Mouse (Mus musculus) spleen, embryonic (tissue): ENCODE results near the gene Pde10a.

ENCODE experiments used
- CTCF ChIA-PET: fragments of 350-600 bp; sonication (Branson Sonifier 250); formaldehyde crosslinking; loops from one replicate; lab custom pipeline; 2022; lab: Charles Lee

Gene Pde10a

DNA sequence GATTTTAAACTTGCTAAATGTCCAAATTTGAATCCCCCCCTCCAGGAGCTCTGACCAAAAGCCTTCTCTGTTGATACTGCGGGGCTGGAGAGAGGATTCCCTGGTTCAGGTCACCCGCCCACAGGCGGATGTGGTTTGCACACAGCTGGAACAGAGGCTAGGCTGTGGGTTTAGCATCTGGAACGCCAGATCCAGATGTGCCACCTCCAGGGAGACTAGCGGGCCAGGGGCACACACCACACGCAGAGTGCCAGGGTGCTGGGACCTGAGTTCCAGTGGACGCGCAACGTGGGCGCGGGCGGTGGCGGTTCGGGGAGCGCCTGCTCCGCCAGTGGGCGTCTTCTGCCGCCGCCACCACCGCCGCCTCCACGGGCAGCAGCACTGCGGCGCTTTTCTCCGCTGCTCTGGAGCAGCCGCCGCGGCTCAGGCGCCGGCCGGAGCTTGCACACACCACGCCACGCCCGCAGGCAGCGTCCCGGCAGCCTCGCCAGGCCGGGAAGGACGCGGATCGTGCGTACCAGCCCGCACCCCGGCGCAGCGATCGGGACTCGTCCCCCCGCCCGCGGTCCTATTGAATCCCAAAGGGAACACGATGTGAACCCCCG lies 275.4 kb downstream of the Pde10a start:
- CTCF ChIA-PET = no interaction called here

DNA sequence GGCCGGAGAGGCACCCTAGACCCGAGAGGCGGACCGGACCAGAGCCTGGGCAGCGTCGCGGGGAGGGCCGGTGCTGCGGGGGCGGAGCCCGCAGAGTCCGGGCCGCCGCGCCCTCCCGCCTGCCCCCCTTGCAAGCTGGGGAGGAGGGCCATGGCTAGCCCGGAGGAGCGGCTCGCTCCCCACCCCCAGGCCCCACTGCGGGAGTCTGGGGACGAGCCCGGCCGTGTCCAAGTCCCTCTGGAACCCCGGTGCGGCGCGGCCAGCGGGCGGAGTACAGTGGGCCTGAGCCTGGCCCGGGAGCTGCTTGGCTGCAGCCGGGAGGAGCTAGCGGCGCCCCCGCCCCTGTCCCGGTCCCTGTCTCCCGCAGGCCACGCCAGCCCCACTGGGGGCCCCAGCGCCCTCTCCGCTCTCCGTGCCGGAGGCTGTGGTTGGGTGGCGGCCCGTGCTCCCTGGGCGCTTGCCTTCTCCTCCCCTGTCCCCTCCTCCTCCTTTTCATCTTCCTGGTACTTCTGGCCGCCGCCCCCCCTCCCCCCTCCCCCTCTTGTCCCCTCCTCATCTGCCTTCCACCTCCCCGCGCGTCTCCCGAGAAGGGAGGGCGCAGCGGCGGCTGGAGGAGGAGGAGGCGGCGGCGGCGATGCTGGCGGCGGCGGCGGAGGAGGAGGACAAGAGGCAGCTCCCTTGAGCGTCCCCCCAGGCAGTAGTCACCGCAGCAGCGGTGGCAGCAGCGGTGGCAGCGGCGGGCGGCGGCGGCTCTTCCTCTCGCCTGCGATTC lies 276.1 kb downstream of the Pde10a start:
- CTCF ChIA-PET = no interaction called here

DNA sequence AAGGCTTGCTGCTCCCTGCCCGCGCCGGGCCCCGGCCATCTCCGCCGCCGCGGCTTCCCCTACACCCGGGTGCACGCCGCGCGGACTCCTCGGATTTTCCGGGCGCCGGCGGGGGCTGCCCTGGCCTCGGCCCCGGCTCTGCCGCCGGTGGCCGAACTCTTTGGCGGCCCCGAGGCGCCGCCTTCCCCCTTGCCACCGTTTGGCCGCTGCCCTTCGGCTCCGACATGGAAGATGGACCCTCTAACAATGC lies 276.6 kb downstream of the Pde10a start:
- CTCF ChIA-PET = no interaction called here

DNA sequence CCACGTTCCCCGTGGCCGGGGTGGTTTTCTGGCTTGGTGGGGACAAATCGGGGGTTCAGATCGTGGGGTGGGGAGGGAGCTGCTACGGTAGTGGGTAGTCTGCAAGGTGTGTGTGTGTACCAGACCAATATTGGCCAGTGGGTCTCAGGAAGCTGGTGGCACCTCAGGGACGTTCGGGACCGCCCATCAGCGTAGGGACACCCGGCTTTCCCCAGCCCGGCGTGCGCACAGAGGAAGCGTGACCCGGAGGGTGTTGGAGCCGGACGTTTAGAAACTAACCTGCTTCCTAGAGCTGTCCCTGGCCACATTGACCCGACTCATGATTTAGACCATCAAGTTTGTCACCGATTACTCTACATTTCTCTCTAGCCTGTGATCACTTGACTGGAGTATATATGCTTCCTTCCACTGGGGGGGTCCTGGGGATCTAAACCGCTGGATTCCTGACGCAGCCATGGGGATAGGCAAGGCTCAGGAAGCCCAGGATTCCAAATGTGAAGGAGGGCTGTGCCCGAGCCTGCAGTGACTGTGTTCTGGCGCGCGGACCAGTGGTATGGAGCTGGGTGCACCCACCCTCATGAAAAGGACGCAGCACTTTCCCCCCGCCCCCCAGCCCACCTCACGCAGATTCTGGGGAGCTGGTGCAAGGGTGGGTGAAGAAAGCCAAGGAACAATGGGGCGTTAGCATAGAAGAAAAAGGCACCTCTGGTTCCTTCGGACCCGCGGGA lies 277.2 kb downstream of the Pde10a start:
- CTCF ChIA-PET = no interaction called here

DNA sequence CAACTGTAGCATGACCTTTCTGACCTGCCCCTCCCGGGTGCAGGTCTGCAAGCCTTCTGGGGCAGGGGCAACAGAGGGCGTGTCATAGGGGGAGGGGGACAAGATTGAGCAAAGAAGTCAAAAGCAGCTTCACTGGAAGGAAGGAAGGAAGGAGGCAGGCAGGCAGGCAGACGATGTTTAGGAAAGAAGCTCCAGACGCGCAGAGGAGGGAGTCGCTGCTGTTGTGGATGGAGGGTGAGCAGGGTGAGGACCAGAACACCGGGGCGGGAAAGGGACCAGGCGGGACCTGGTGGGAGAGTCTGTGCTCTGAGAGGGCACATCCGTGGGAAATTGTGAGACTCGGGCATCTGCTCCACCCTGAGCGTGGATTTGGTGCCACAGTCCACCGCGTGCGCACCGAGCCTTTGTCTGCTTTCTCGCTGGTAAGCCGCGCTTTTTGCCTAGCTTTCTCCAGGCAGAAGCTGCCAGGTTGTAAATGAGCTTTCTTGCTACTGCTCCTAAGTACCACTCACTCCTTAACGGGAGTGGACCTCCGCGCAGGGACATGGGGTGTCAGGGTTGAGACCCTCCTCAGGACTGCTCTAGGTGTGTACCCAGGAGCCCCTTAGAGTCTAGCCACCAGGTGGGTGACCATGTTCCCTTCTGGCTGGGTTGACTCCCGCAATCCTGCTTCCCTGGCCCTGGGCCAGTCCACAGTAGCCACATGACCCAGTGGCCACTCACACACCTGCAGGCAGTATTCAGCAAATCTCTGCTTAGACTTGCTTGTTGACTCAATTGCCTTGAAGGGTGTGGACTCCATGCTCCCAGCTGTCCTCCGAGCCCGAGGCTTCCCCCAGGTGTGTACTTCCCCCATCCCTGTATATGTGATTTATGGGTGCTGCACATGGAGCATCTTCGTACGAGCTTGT lies 278.0 kb downstream of the Pde10a start:
- CTCF ChIA-PET = no interaction called here

DNA sequence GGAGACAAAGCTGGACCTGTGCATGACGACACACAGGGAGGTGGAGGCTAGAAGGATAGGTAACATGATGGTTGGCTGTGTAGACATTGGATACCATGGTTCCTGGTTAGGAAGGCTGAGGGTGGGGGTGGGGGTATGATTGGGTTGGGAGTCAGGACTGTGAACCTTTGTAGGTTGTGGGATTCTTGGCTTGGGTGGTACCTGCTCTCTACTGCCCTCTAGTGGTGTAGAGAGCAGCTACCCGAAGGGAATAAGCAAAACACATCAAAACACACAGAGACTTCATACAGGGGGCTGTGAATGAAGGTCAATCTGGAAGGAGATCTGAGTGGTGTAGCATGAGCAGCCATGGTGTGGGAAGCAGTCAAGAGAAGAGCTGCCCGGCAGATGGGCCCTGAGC lies 282.2 kb downstream of the Pde10a start:
- CTCF ChIA-PET = interaction anchor here (0.7 kb wide), 1 partner anchor 61 kb away, joined by 17 read pairs; no protein-coding TSS in a partner anchor

DNA sequence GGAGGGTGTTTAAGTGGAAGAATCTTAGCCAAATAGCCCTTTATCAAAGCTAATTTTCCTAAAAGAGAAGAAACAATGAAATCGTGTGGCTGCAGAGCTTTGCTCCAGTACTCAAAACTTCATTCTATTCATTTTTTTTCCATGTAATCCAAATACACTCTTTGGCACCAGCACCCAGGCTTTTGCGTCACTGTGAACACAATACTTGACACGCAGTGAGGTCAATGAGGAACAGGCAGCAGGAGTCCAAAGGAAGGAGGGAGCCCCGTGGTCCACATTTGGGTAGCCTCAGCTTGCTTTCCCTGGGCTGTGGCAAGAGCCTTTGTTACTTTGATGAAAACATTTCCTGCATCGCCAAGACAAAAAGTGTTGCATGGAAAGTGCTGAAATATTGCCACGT lies 284.6 kb downstream of the Pde10a start:
- CTCF ChIA-PET = no interaction called here

DNA sequence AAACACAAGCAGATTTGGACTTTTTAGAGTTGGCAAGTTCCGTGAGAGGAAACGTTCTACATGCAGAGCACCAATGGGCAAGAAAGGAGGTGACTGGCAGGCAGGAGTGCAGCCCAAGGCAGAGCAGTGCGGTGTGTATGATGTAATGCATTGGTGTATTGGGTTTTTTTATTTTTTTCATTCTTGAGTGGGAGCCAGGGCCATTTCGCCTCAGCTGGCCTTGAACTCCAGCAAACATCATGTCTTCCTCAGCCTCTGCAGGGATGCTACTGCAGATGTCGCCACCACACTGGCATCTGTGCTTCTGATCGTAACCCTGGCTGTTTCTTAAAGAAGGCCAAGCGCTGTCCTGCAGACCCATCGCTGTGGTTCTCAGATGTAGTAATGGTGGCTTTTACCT lies 285.0 kb downstream of the Pde10a start:
- CTCF ChIA-PET = no interaction called here

DNA sequence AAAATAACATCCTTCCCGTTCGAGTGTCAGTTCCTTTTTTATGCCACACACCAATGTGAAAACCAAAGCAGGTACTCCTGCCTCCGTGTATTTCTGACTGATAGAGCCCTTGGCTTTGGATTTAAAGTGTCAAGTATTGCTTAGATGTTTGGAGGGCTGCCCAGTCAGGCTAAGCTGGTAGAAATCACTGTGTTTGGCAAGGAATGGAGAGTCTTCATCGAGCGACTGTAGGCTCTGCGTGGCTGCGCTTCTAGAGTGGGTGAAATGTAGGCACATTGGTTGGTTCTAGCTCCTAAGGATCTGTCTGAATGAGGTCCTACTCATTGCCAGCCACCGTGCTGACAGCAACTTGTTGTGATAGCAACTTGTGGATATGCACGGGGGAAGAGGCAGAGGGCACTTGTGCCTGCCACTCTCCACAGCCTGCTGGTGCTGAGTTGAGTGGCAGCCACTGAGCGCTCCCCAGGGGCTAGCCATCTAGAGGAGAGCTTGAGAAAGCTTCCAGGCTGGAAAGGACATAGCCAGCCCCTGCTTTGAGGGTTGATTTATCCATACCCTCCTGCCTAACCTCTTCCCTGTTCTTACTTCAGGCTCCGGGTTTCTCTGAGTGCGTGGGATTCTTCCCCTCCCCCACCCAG lies 287.2 kb downstream of the Pde10a start:
- CTCF ChIA-PET = no interaction called here

DNA sequence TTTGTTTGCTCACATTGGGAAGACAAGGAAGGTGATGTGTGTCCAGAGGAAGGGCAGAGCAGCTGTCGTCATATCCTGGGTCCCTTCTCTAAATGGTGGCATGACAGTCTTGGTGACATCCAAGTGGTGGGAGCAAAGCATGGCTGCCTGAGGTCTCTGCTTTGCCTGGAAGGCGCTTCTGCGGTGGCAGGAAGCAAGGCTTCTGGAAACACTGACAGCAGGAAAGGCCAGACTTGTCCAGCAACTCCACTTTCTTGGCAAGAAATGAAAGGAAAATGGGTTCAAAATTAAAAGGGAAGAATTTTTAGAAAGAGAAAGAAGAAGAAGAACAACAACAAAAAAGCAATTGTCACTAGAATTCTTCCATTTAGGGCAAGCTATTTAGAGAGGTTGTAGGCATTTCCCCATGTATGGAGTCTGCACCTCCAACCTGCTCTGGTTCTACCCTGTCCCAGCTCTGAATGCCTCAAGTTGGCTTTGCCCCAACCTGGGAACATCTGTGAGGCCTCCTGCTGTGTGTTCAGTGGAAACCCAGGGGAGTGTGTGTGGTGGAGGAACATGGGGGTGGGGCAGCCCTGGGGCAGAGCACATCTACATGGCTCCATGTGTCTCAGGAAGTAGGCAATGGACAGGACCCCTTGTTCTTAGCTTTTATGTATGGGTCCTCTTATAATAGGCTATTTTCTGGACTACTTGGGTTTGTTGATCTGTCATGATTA lies 288.8 kb downstream of the Pde10a start:
- CTCF ChIA-PET = no interaction called here

DNA sequence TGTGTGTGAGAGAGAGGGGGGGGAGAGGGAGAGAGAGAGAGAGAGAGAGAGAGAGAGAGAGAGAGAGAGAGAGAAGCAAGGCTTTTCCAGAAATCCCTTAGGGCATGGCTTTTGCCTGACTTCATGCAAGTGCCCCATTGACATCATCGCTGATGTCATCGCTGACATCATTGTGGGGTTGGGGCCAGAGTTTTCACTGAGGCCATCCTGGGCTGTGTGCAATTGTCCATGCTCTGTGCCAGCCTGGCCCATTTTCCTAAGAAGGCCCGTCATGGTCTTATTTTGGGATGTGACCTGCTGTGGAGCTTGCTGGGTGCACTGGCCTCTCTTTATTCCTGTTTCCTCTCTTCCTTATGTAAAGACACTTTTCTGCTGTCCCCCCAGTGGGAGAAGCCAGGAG lies 290.2 kb downstream of the Pde10a start:
- CTCF ChIA-PET = no interaction called here

DNA sequence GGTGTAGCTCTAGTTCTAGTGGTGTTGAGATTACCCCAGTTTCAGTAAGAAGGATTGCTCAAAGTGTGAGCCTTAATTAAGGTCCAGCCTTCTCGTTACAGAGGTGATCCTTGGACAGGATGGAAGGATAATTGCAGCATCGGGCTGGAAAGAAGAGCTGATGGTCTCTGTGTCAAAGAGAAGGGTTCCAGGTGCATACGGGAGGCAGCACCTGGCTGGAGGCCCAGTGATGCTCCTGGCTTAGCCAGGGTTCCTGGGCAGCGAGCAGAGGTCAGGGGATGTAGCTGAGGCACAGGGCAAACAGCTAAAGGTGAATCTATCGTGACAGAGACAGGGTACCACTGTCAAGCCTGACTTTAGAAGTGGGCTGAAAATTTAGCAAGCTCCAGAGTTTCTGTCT lies 290.7 kb downstream of the Pde10a start:
- CTCF ChIA-PET = no interaction called here

DNA sequence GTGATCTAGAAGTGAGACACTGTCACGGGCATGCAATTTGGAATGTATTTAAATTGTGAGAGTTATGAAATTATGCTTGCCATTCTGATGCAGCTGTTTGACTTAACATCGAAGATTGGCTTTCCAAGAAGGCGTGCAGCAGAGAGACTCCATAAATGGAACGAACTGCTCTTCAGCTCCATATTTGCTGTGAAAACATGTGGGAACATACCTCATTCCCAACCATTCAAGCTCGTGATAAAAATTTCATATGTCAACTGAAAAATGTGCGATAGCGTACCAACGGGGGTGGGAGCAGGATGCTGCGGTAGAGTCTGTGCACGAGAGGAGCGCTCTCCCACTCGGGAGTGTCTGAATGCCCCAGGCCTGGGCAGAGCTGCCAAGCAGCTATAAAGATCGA lies 293.5 kb downstream of the Pde10a start:
- CTCF ChIA-PET = no interaction called here

DNA sequence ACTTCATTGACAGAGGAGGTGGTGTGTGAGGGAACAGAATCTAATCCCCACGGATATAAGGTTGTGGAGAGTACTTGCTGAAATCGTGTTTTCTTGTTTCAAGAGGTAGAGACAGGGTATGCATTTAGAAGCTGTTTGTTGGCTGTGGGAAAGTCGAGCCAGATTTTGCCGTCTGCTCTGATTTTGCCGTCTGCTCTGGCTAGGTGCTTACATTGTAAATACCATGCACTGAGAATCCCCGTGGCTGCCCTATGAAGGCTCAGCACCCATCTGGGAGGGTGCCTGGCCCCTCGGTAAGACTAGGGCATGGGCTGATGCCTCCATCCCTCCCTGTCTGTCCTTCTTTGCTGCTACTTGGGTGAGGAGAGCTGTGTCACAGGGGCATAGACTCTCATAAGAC lies 298.4 kb downstream of the Pde10a start:
- CTCF ChIA-PET = no interaction called here

DNA sequence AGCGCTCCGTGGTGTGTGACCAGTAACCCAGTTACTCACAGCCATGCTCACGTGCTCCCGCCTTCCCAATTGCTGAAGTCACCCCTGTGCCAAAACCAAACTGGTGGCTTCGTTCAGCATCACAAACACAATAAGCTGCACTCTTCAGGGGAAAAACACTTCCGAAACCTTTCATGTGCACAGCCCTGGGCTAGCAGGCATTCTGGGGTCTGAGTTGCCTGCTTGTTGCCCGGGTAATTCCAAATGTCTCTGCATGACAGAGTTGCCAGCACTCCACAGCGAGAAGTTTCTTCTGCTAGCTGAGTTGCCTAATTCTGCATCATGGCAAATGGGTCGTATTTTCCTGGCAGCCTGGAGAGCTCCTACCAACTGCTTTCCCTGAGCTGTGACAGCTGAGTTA lies 302.0 kb downstream of the Pde10a start:
- CTCF ChIA-PET = no interaction called here

DNA sequence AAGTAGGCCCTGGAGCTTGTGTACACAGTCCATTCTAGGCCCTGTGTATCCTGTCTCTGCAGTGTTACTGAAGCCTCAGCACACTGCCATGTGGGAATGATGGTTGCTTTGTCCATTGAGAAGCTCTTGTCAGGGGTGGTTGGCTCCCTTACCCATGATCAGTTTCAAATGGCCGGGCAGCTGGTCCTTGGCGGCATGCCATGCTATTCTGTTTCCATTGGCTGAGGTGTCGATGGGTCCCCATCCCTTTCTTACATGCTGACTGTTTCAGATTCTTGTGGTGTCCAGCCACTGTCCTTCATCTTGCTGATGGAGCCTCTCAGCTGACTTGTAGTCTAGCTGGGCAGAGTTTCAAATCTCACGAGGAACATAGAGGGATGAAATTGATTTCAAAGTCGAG lies 305.8 kb downstream of the Pde10a start:
- CTCF ChIA-PET = no interaction called here

DNA sequence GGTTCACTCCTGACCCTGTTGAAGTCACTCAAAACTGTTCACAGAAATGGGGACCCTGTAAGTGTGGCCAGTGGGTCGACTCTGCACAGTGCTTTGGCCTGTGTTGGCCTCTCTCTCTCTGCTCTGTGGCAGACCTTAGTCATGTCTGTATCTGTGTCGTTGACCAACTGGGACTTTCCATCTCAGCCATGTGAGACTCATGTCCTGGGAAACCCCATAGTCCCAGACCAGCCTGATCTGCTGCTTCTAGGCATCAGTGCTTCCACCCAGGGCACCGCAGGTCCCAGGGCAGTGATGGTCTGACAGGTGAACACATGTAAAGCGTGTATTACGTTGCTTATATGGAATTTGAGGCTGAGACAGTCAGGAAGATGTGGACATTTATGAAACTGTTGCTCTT lies 311.1 kb downstream of the Pde10a start:
- CTCF ChIA-PET = no interaction called here

DNA sequence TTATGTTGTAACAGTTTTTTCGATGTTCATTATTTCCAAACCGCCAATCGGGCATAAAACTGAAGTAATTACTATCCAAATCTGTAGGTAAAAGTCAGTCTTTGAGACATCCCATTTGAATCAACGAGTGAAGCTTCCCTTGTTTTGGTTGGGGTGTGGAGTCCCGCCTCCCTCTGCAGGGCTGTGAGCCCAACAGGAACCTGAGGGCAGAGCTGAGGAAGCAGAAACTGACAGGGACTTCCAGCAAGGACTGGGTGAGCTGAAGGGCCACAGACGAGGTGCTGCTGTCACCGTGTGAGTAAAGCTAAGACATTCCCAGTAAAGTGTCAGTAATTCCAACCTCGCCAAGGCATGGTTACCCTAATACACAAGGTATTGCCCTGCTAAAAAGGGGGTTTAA lies 313.1 kb downstream of the Pde10a start:
- CTCF ChIA-PET = no interaction called here

DNA sequence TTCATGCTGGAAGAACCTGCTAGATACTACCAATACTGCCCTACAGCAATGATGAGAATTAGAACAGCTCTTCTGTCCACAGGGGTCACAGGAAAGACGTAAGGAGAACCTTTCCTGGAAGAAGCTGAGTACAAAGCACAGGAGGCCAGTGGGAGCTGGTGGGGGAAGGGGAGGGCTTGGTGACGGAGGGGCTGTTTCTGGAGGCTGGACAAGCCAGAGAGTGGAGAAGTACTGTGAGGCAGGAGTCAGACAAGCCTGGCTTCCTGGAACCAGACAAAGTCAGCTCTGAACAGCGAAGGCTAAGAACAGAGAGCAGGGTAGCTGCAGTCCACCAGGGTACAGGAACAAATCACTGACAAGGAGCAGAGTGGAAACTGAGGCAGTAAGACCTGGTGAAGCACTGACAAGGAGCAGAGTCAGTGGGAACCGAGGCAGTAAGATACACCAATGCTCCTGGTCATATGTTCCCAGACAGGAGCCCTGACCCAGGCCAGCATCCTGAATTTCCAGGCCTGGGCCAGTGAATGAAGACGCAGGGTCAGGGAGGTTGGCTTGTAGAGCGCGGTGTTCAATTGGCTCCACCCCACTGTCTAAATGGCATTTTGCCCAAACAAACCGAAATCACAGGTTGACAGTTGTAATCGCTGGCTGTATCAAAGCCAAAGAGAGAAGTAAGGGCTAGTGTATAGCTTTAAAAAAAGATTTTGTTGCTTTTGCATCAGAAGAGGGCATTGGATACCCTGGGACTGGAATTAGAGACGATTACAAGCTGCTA lies 314.3 kb downstream of the Pde10a start:
- CTCF ChIA-PET = no interaction called here

DNA sequence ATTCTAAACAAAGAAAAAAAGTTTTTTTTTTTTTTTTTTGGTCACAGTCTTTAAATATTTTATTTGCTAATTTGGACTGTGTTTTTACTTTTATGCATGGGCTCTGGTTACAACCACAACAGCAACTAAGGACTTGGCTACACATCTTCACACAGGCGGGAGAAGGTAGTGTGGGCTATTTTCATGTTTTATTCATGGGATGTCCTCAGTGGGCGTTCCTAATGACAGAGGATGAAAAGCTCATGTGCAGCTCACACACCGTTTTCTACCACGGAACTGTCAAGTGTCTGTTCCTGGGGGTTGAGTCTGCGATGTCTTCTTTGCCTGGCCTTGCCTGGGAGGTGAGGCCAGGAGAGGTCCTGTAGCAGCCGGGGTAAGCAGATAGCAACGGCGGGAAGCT lies 315.9 kb downstream of the Pde10a start:
- CTCF ChIA-PET = no interaction called here
